Mouse (Mus musculus): ENCODE results near the gene Pelo. TPM values are rescaled to one million over a fixed set of nuclear protein-coding genes. Genes with fewer than 3 reads are reported as not detected.

Pelo gene
- polyA plus RNA-seq, 1 experiment, result 26.7 TPM

DNA sequence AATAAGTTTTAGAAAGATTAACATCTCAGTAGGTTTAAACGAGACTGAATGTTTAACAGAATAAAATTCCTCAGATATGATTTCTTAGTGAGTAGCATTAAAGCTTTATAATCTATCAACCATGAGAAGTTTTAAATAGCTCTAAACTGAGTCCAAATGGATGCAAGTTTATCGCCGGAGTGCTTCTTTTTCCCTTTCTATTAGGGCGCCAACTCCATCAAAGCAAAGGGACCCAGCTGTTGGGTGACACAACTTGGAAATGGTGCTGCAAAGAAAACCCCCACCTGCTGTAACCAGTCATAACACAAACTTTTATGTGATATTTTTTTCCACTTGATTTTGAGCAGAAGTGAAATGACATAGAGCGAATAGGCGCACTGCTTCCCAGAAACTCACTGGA is 17.6 kb downstream of the Pelo start:
- TF ChIP-seq EP300 (IDR thresholded peaks at IDR 0.05; ENCODE audit: insufficient read depth, low read depth, low read length), result no peak
- no peak for TF ChIP-seq POLR2A (IDR thresholded peaks at IDR 0.05; ENCODE audit: insufficient read depth, low read length)
- no peak for TF ChIP-seq CTCF (IDR thresholded peaks at IDR 0.05; ENCODE audit: low read depth, low read length)
- H3K27ac ChIP-seq (ENCODE audit: insufficient read depth, low read length), result no peak overlapping the region
- H3K9me3 ChIP-seq (replicated peaks; ENCODE audit: control insufficient read depth, insufficient read depth, low read length, poor library complexity, severe bottlenecking), result no peaks in the 10 kb centered on the region
- no peak overlapping the region for H3K9ac ChIP-seq (ENCODE audit: low read depth, poor library complexity, severe bottlenecking)
- H3K27me3 ChIP-seq (ENCODE audit: control insufficient read depth, insufficient read depth, low read length, poor library complexity, severe bottlenecking), result no peaks in the 10 kb centered on the region
- H3K36me3 ChIP-seq (ENCODE audit: control insufficient read depth, insufficient read depth, low read length, poor library complexity, severe bottlenecking), result no peaks in the 10 kb centered on the region
- no peak overlapping the region for H3K4me3 ChIP-seq (ENCODE audit: low read depth, low read length)
- peaks cover 2% of the 10 kb centered on the region for H3K4me1 ChIP-seq (ENCODE audit: control insufficient read depth, insufficient read depth, low read length)

DNA sequence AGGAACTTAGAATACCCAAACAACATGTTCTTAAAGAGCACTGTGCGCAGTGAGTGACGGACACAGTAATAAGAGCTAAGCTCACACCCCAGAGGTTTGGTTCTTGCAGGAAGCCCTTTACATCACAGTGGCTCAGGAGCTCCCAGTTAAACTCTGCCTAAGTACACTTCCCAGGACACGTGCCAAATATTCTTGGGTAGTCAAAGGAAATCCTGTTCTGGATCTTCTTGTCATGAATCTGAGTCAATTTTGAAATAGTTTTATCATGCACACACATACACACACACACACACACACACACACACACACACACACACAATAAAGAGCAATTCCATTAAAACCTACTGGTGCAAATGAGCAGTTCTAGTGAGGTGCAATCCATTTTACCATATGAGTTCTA is 18.6 kb downstream of the Pelo start:
- no peaks in the 10 kb centered on the region for H3K27me3 ChIP-seq (ENCODE audit: control insufficient read depth, insufficient read depth, low read length, poor library complexity, severe bottlenecking)
- no peak overlapping the region for H3K4me3 ChIP-seq (ENCODE audit: low read depth, low read length)
- no peak overlapping the region for H3K27ac ChIP-seq (ENCODE audit: insufficient read depth, low read length)
- H3K9me3 ChIP-seq (replicated peaks; ENCODE audit: control insufficient read depth, insufficient read depth, low read length, poor library complexity, severe bottlenecking), result no peaks in the 10 kb centered on the region
- TF ChIP-seq POLR2A (IDR thresholded peaks at IDR 0.05; ENCODE audit: insufficient read depth, low read length) (no peak), CTCF (IDR thresholded peaks at IDR 0.05; ENCODE audit: low read depth, low read length) (no peak), EP300 (IDR thresholded peaks at IDR 0.05; ENCODE audit: insufficient read depth, low read depth, low read length) (no peak)
- no peaks in the 10 kb centered on the region for H3K4me1 ChIP-seq (ENCODE audit: control insufficient read depth, insufficient read depth, low read length)
- no peak overlapping the region for H3K9ac ChIP-seq (ENCODE audit: low read depth, poor library complexity, severe bottlenecking)
- H3K36me3 ChIP-seq (ENCODE audit: control insufficient read depth, insufficient read depth, low read length, poor library complexity, severe bottlenecking), result no peaks in the 10 kb centered on the region

DNA sequence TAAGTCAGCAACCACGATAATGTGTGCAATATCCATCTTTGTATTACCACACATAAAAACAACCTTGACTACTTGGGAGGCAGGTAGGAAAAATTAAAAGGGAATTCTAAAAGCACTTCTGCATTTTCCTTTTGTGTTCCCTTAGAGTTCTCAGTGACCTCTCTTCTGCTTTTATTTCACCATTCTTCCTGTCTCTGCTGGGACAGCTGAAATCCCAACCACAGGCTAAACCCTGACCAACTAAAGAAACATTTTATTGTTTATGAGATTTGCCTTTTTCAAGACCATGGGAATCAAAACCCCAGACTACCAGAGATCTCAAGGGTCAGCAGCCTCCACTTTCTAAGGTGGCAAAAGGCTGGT is 22.0 kb downstream of the Pelo start:
- Histone ChIP-seq H3K9ac (ENCODE audit: low read depth, poor library complexity, severe bottlenecking) (no peak overlapping the region), H3K4me1 (ENCODE audit: control insufficient read depth, insufficient read depth, low read length) (no peaks in the 10 kb centered on the region), H3K27me3 (ENCODE audit: control insufficient read depth, insufficient read depth, low read length, poor library complexity, severe bottlenecking) (no peaks in the 10 kb centered on the region), H3K9me3 (replicated peaks; ENCODE audit: control insufficient read depth, insufficient read depth, low read length, poor library complexity, severe bottlenecking) (no peaks in the 10 kb centered on the region), H3K4me3 (ENCODE audit: low read depth, low read length) (no peak overlapping the region), H3K27ac (ENCODE audit: insufficient read depth, low read length) (no peak overlapping the region), H3K36me3 (ENCODE audit: control insufficient read depth, insufficient read depth, low read length, poor library complexity, severe bottlenecking) (no peaks in the 10 kb centered on the region)
- no peak for TF ChIP-seq POLR2A (IDR thresholded peaks at IDR 0.05; ENCODE audit: insufficient read depth, low read length)
- no peak for TF ChIP-seq EP300 (IDR thresholded peaks at IDR 0.05; ENCODE audit: insufficient read depth, low read depth, low read length)
- no peak for TF ChIP-seq CTCF (IDR thresholded peaks at IDR 0.05; ENCODE audit: low read depth, low read length)

DNA sequence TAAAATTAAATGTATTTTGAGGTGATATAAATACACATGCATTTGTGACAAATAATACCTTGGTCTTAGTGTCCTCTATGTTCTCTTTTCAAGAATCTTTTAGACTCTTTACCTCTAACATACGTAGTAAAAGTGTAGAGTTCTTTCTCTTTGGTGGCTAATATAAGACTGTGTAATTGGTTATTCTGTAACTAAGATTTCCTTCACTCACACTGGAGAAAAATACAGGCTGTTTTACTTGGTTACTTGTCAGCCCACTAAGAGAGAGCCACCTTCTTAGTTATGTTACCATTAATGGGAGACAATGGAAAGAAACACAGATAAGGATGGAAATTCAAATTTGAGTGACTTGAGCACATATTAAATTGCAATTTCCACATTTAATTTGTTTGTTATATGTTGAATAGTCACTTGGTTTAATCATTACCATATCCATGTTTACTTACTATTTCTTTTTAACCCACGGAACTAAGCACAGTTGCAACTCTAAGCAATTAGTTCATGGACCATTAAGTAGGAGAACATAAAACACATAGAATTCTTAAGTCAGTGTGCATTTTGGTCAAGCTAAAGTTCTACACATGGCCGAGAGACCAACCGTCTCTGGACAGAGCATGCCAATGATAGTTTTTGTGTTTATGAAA is 22.5 kb downstream of the Pelo start:
- Histone ChIP-seq H3K27me3 (ENCODE audit: control insufficient read depth, insufficient read depth, low read length, poor library complexity, severe bottlenecking) (no peaks in the 10 kb centered on the region), H3K4me3 (ENCODE audit: low read depth, low read length) (no peak overlapping the region), H3K4me1 (ENCODE audit: control insufficient read depth, insufficient read depth, low read length) (no peaks in the 10 kb centered on the region), H3K9ac (ENCODE audit: low read depth, poor library complexity, severe bottlenecking) (no peak overlapping the region), H3K27ac (ENCODE audit: insufficient read depth, low read length) (no peak overlapping the region), H3K36me3 (ENCODE audit: control insufficient read depth, insufficient read depth, low read length, poor library complexity, severe bottlenecking) (no peaks in the 10 kb centered on the region), H3K9me3 (replicated peaks; ENCODE audit: control insufficient read depth, insufficient read depth, low read length, poor library complexity, severe bottlenecking) (no peaks in the 10 kb centered on the region)
- TF ChIP-seq POLR2A (IDR thresholded peaks at IDR 0.05; ENCODE audit: insufficient read depth, low read length) (no peak), EP300 (IDR thresholded peaks at IDR 0.05; ENCODE audit: insufficient read depth, low read depth, low read length) (no peak), CTCF (IDR thresholded peaks at IDR 0.05; ENCODE audit: low read depth, low read length) (no peak)

DNA sequence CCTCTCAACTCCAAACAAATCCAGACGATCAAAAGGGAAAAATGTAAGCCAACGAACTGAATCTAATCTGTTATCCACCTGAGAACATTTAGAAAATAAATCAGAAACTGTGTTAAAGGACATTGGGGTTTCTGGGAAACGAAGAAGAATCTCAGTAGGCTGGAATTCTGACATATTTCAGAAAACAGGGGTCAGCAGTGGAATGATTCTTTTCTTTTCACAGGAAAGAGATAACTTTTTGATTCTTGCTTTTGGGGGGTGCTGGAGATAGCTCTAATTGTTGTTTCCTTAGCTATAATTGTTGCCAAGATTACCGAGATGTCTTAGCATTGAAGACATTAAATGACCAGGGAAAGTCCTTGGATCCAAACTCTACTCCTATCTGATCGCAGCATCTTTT is 32.4 kb downstream of the Pelo start:
- TF ChIP-seq POLR2A (IDR thresholded peaks at IDR 0.05; ENCODE audit: insufficient read depth, low read length) (no peak), CTCF (IDR thresholded peaks at IDR 0.05; ENCODE audit: low read depth, low read length) (no peak), EP300 (IDR thresholded peaks at IDR 0.05; ENCODE audit: insufficient read depth, low read depth, low read length) (no peak)
- no peak overlapping the region for H3K27ac ChIP-seq (ENCODE audit: insufficient read depth, low read length)
- H3K4me3 ChIP-seq (ENCODE audit: low read depth, low read length), result no peak overlapping the region
- H3K9ac ChIP-seq (ENCODE audit: low read depth, poor library complexity, severe bottlenecking), result no peak overlapping the region
- no peaks in the 10 kb centered on the region for H3K36me3 ChIP-seq (ENCODE audit: control insufficient read depth, insufficient read depth, low read length, poor library complexity, severe bottlenecking)
- no peaks in the 10 kb centered on the region for H3K27me3 ChIP-seq (ENCODE audit: control insufficient read depth, insufficient read depth, low read length, poor library complexity, severe bottlenecking)
- H3K4me1 ChIP-seq (ENCODE audit: control insufficient read depth, insufficient read depth, low read length), result no peaks in the 10 kb centered on the region
- H3K9me3 ChIP-seq (replicated peaks; ENCODE audit: control insufficient read depth, insufficient read depth, low read length, poor library complexity, severe bottlenecking), result no peaks in the 10 kb centered on the region

DNA sequence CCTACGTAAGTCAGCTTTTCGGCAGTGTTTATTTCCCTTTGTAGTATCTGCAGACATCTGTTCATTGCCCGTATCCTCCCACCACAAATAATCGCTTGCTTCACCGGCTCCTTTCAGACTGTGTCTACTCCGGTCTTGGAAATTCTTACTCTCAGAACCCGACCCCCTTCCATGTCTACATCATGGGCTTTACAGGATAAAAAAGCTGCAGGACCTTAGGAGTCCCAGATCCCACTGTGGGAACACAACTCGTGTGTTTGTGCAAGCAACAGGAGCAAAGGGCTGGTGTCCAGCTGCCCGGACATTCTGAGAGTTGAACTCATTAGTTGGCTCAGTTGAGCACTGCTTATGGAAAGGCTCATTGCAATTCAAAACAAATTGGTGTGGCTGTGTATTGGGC is 35.2 kb downstream of the Pelo start:
- no peaks in the 10 kb centered on the region for H3K4me1 ChIP-seq (ENCODE audit: control insufficient read depth, insufficient read depth, low read length)
- H3K27me3 ChIP-seq (ENCODE audit: control insufficient read depth, insufficient read depth, low read length, poor library complexity, severe bottlenecking), result no peaks in the 10 kb centered on the region
- H3K27ac ChIP-seq (ENCODE audit: insufficient read depth, low read length), result no peak overlapping the region
- no peaks in the 10 kb centered on the region for H3K36me3 ChIP-seq (ENCODE audit: control insufficient read depth, insufficient read depth, low read length, poor library complexity, severe bottlenecking)
- H3K9me3 ChIP-seq (replicated peaks; ENCODE audit: control insufficient read depth, insufficient read depth, low read length, poor library complexity, severe bottlenecking), result no peaks in the 10 kb centered on the region
- TF ChIP-seq POLR2A (IDR thresholded peaks at IDR 0.05; ENCODE audit: insufficient read depth, low read length) (no peak), EP300 (IDR thresholded peaks at IDR 0.05; ENCODE audit: insufficient read depth, low read depth, low read length) (no peak), CTCF (IDR thresholded peaks at IDR 0.05; ENCODE audit: low read depth, low read length) (no peak)
- H3K9ac ChIP-seq (ENCODE audit: low read depth, poor library complexity, severe bottlenecking), result no peak overlapping the region
- H3K4me3 ChIP-seq (ENCODE audit: low read depth, low read length), result no peak overlapping the region
